13 mouse cellular contexts compared by ENCODE assay signal in the genomic region with DNA sequence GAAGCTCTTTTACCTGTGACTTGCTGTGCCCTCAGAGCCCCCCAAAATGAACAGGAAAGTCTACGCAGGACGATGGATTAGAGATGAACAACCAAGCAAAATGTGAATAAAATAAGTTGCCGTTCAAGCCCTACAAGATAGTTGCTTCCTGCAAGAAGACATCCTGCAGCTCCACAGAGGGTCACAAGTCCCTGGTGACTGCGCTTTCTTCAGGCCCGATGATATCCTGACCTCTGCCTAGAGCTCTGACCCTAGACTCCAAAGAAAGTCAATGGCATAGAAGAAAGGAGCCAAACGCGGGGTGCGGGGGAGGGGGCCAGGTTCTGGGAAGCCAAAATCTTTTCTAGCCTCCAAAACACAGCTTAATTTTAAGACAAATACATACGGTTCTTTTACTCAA. TPM values are rescaled to one million over a fixed set of nuclear protein-coding genes. Genes with fewer than 3 reads are reported as not detected.
DNase-seq lines count a peak whose midpoint lies in the region; ATAC-seq lines count a peak whose summit lies in the region.
"Had no signal": no experiment of that assay in that cellular context is flagged by ENCODE, and none has a peak within 500 bp of the region (broad histone marks: within the 10 kb centered on the region; RNA-seq: fewer than 3 reads in every experiment).

No protein-coding gene starts in this region.

- no peak overlapping the region for H3K27ac ChIP-seq in hindbrain, embryonic 10.5 days
- H3K27ac ChIP-seq in limb, embryonic 13.5 days, result no peak overlapping the region; the same call in 1 of the 2 replicates
- H3K27ac ChIP-seq: gastrocnemius, adult 2 months; kidney, postnatal 0 days had no signal

- peaks cover 99% of the 10 kb centered on the region for H3K27me3 ChIP-seq in hindbrain, embryonic 10.5 days (ENCODE audit: insufficient read depth, poor library complexity, severe bottlenecking)
- peaks cover 63% of the 10 kb centered on the region for H3K27me3 ChIP-seq in limb, embryonic 13.5 days

- H3K4me1 ChIP-seq in hindbrain, embryonic 10.5 days (replicated peaks), result peaks cover 60% of the 10 kb centered on the region
- H3K4me1 ChIP-seq in limb, embryonic 13.5 days, result peaks cover 35% of the 10 kb centered on the region

- ATAC-seq in limb, embryonic 13.5 days (ENCODE audit: low FRiP score, low read depth), result no peak

- peak; percentile 51 for DNase-seq in embryo, embryonic 10.5 days (ENCODE audit: low spot score)
- DNase-seq in embryo, embryonic 10 days (ENCODE audit: low spot score), result no peak
- DNase-seq in hindbrain, embryonic 10.5 days (ENCODE audit: low spot score), result no peak
- DNase-seq in naive thymus-derived CD4-positive, alpha-beta T cell, adult 2 months (ENCODE audit: low read depth), result peak; percentile 50
- no peak for DNase-seq in testis, postnatal 10 days (ENCODE audit: low spot score)
- no peak for DNase-seq in layer of hippocampus, adult 9-11 months
- no peak for DNase-seq in cerebellum, adult 11 months
- DNase-seq: adrenal gland, postnatal 10 days; gastrocnemius, adult 2 months; layer of hippocampus, postnatal 36 days; thymus, adult 2 months had no signal

- peak overlapping the region; percentile 83 for H3K4me2 ChIP-seq in limb, embryonic 13.5 days (replicated peaks)

- peaks cover 10% of the 10 kb centered on the region; the same call in 1 of the 2 replicates for H3K36me3 ChIP-seq in hindbrain, embryonic 10.5 days
- H3K36me3 ChIP-seq in limb, embryonic 13.5 days, result peaks cover 9% of the 10 kb centered on the region

- no peaks in the 10 kb centered on the region for H3K9me3 ChIP-seq in hindbrain, embryonic 10.5 days
- H3K9me3 ChIP-seq in limb, embryonic 13.5 days, result no peaks in the 10 kb centered on the region

- peak overlapping the region; percentile 48; the same call in 1 of the 2 replicates for H3K9ac ChIP-seq in limb, embryonic 13.5 days

- peak overlapping the region; percentile 49 for H3K4me3 ChIP-seq in hindbrain, embryonic 10.5 days
- H3K4me3 ChIP-seq in limb, embryonic 13.5 days, result peak overlapping the region; percentile 47

- under 1% methylated on average over 9 of the region's 9 CpGs for WGBS in hindbrain, embryonic 10.5 days
- WGBS in limb, embryonic 13.5 days, result 9% methylated on average over 9 of the region's 9 CpGs

RNA-seq across cellular contexts. Expression of a gene that starts 1.8 kb away (rescaled TPM):
- polyA plus RNA-seq in hindbrain, embryonic 10.5 days (2016; fragmentation: Nextera tagmentation; extraction: Ambion mirVana), result 11.0 and 18.1 TPM in 2 replicates
- 34.5 and 40.2 TPM in 2 replicates for polyA plus RNA-seq in limb, embryonic 13.5 days (2015; fragmentation: Nextera tagmentation; extraction: Ambion mirVana)
- polyA plus RNA-seq: kidney, postnatal 0 days had no signal

RNA-seq across cellular contexts. Expression of a gene that starts 10.1 kb away (rescaled TPM):
- polyA plus RNA-seq in hindbrain, embryonic 10.5 days (2016; fragmentation: Nextera tagmentation; extraction: Ambion mirVana), result 43.2 and 45.0 TPM in 2 replicates
- polyA plus RNA-seq in limb, embryonic 13.5 days (2015; fragmentation: Nextera tagmentation; extraction: Ambion mirVana), result 44.1 and 46.0 TPM in 2 replicates

Comparison
In these comparisons a context has a peak if more than half of its experiments do, and no peak if none do; other contexts are left out.
1. DNase-seq: peak in embryo, embryonic 10.5 days (single experiment) and naive thymus-derived CD4-positive, alpha-beta T cell, adult 2 months (single experiment); none in embryo, embryonic 10 days (single experiment), hindbrain, embryonic 10.5 days (single experiment), testis, postnatal 10 days (single experiment), layer of hippocampus, adult 9-11 months (single experiment) and cerebellum, adult 11 months (single experiment).